Mouse (Mus musculus) small intestine, adult 2 months (tissue): Measurements from ENCODE around the gene Mkrn1.

Experiments used
- CTCF ChIP-seq: fragments of 200-500 bp; IDR thresholded peaks from 2 replicates; pipeline ENCODE4 v1.5.1; 2012; ENCODE audit warnings: low read depth, mild to moderate bottlenecking, control low read depth, inconsistent platforms, low read length, moderate library complexity, mixed read lengths; ENCODE audit not compliant: insufficient replicate concordance, insufficient read length; ENCODE audit errors: extremely low read depth
- POLR2A ChIP-seq: fragments of 200-500 bp; IDR thresholded peaks from 2 replicates; pipeline ENCODE4 v1.6.1; 2012; ENCODE audit warnings: low read depth, mild to moderate bottlenecking, control low read depth, inconsistent platforms, low read length, moderate library complexity

DNA sequence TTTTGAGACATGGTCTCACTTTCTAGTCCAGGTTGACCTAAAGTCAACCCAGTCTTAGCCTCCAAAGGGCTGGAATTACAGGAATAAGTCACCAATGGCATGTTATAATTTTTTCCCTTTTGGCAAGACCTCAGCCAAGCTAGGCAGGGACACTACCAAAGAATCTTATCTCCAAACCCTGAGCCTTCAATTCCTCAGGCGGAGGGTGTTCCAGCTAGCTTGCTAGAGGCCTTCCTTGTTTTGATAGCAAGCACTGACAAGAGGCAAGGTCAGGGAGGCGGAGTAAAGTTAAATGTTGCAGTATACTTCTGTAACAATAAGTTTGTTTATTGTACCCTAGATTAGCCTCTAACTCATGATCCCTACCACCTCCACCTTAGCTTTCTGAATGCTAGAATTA, 4.9 kb upstream of the Mkrn1 start:
- no peak for TF ChIP-seq CTCF
- TF ChIP-seq POLR2A: no peak
